Mouse (Mus musculus) yolk sac, embryonic 10.5 days (tissue): ENCODE results near the gene Gm3047.
"Not testable (repeated sequence)": the region's sequence is repeated elsewhere in the genome, so short reads cannot be mapped to it uniquely, and the experiment has no call there.

Source experiments
- DNase-seq: peaks from one replicate; pipeline ENCODE4 v3.0.0-alpha.2; 2017; ENCODE audit warnings: low spot score

Gene Gm3047

DNA sequence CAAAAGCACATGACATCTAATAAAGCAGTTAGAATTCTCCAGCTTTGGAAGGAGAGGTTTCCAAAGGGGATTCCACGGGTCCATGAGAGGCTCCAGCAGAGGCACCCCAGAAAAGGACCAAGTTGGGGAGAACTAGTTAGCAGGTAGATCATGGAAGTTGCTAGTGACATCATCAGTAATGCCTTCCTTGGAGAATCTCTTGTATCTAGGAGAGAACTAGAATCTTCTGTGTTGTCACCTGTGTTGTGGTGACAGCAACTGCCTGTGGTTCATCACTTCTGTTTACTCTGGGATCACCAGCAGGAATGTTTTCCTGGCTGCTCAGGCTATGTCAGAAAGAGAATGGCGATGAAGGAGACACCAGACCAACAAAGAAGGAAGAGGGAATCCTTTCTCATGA is at the start of gene Gm3047:
Gene Gm3047, plus strand, starts transcription at position 301 of the 400 bp plus-strand sequence.
- not testable (repeated sequence) for DNase-seq
